Mouse (Mus musculus) midbrain, embryonic 14.5 days (tissue): ENCODE measurements at regions not wholly inside any gene's neighbourhood (a gene's known extent, or its start where the extent isn't known, plus 50 kb on each side); places are given as distances from the start of the nearest gene placed in this dataset.

Source experiments
- ATAC-seq: fragments of 200-750 bp; cut with Nextera tagmentation; 2 replicates; pipeline ENCODE4 v1.8.0; 2017; ENCODE audit warnings: moderate number of reproducible peaks, moderate library complexity; ENCODE audit not compliant: low FRiP score, low TSS enrichment
- DNase-seq: peaks from one replicate; pipeline ENCODE4 v3.0.0-alpha.2; 2015
- H3K27ac ChIP-seq: fragments of 300-500 bp; sonication (generic); replicated peaks from 2 replicates; pipeline ENCODE4 v1.5.1; 2014; ENCODE audit warnings: mild to moderate bottlenecking, low read depth, low read length, moderate library complexity
- H3K27me3 ChIP-seq: fragments of 300-500 bp; sonication (generic); 2 replicates; pipeline ENCODE4 v1.6.1; 2014; ENCODE audit warnings: low read length, control low read depth, mixed read lengths; ENCODE audit not compliant: control insufficient read depth, insufficient read depth
- H3K36me3 ChIP-seq: fragments of 300-500 bp; sonication (generic); 2 replicates; pipeline ENCODE4 v1.6.1; 2014; ENCODE audit warnings: low read length, control low read depth; ENCODE audit not compliant: control insufficient read depth, insufficient read depth
- H3K4me1 ChIP-seq: fragments of 300-500 bp; sonication (generic); 2 replicates; pipeline ENCODE4 v1.6.1; 2014; ENCODE audit warnings: mild to moderate bottlenecking, antibody characterized with exemption, low read length, control low read depth; ENCODE audit not compliant: control insufficient read depth, insufficient read depth
- H3K4me2 ChIP-seq: fragments of 300-500 bp; sonication (generic); 2 replicates; pipeline ENCODE4 v1.6.1; 2014; ENCODE audit warnings: mild to moderate bottlenecking, low read length, moderate library complexity
- H3K4me3 ChIP-seq: fragments of 300-500 bp; sonication (generic); replicated peaks from 2 replicates; pipeline ENCODE4 v1.5.1; 2014; ENCODE audit warnings: low read depth, low read length
- H3K9ac ChIP-seq: fragments of 300-500 bp; sonication (generic); replicated peaks from 2 replicates; pipeline ENCODE4 v1.6.1; 2014; ENCODE audit warnings: mild to moderate bottlenecking, low read length, moderate library complexity
- H3K9me3 ChIP-seq: fragments of 300-500 bp; sonication (generic); 2 replicates; pipeline ENCODE4 v1.6.1; 2016; ENCODE audit warnings: low read length, control low read depth, mixed read lengths; ENCODE audit not compliant: control insufficient read depth
- WGBS: fragments of 180-500 bp; shearing (Covaris S2); extraction: QIAGEN DNeasy Blood & Tissue Kit; methylation state at CpG from one replicate; pipeline ENCODE4 v1.1.7; 2014; 5-methylcytosine and 5-hydroxymethylcytosine counted together

GRCm38 (mm10) chr13:35447661-35448060 lies 212.0 kb upstream of the Cdyl start:
- DNase-seq (no peak), ATAC-seq (no peak)
- H3K9me3 ChIP-seq = no peaks in the 10 kb centered on the region
- H3K4me1 ChIP-seq = no peaks in the 10 kb centered on the region
- H3K27ac ChIP-seq = no peak overlapping the region
- H3K27me3 ChIP-seq = no peaks in the 10 kb centered on the region
- no peak overlapping the region for H3K4me2 ChIP-seq
- H3K36me3 ChIP-seq = no peaks in the 10 kb centered on the region
- WGBS = 82% methylated on average over 3 of the region's 3 CpGs
- H3K9ac ChIP-seq = no peak overlapping the region
- no peak overlapping the region for H3K4me3 ChIP-seq

- Histone ChIP-seq H3K9ac (no peak overlapping the region), H3K9me3 (no peaks in the 10 kb centered on the region), H3K36me3 (no peaks in the 10 kb centered on the region), H3K27ac (no peak overlapping the region), H3K27me3 (no peaks in the 10 kb centered on the region), H3K4me1 (no peaks in the 10 kb centered on the region), H3K4me3 (no peak overlapping the region), H3K4me2 (no peak overlapping the region)
- ATAC-seq (no peak), DNase-seq (no peak)
- WGBS = 89% methylated on average over 1 of the region's 1 CpGs
These were observed 207.2 kb upstream of the Cdyl start for GRCm38 (mm10) chr13:35452420-35452819.

- no peaks in the 10 kb centered on the region for H3K36me3 ChIP-seq
- peak; percentile 19 for DNase-seq
- no peaks in the 10 kb centered on the region for H3K27me3 ChIP-seq
- no peak overlapping the region for H3K4me3 ChIP-seq
- H3K27ac ChIP-seq = no peak overlapping the region
- no peaks in the 10 kb centered on the region for H3K4me1 ChIP-seq
- H3K9me3 ChIP-seq = no peaks in the 10 kb centered on the region
- no peak for ATAC-seq
- WGBS = 64% methylated on average over 2 of the region's 2 CpGs
- H3K4me2 ChIP-seq = no peak overlapping the region
- H3K9ac ChIP-seq = no peak overlapping the region
These were observed 206.3 kb upstream of the Cdyl start for GRCm38 (mm10) chr13:35453222-35453914.

- Histone ChIP-seq H3K9me3 (no peaks in the 10 kb centered on the region), H3K4me1 (no peaks in the 10 kb centered on the region), H3K27me3 (no peaks in the 10 kb centered on the region), H3K9ac (no peak overlapping the region), H3K4me2 (no peak overlapping the region), H3K27ac (no peak overlapping the region), H3K36me3 (no peaks in the 10 kb centered on the region), H3K4me3 (no peak overlapping the region)
- 91% methylated on average over 1 of the region's 1 CpGs for WGBS
- DNase-seq (no peak), ATAC-seq (no peak)
These were observed 199.6 kb upstream of the Cdyl start for GRCm38 (mm10) chr13:35460051-35460450.

- ATAC-seq (no peak), DNase-seq (no peak)
- Histone ChIP-seq H3K27me3 (no peaks in the 10 kb centered on the region), H3K9me3 (no peaks in the 10 kb centered on the region), H3K4me3 (no peak overlapping the region), H3K4me1 (no peaks in the 10 kb centered on the region), H3K36me3 (no peaks in the 10 kb centered on the region), H3K27ac (no peak overlapping the region), H3K4me2 (no peak overlapping the region), H3K9ac (no peak overlapping the region)
- WGBS = 89% methylated on average over 1 of the region's 1 CpGs
These were observed 196.4 kb upstream of the Cdyl start for GRCm38 (mm10) chr13:35463231-35463630.

- H3K9ac ChIP-seq = no peak overlapping the region
- H3K9me3 ChIP-seq = no peaks in the 10 kb centered on the region
- no peak overlapping the region for H3K4me2 ChIP-seq
- no peaks in the 10 kb centered on the region for H3K4me1 ChIP-seq
- H3K4me3 ChIP-seq = no peak overlapping the region
- 91% methylated on average over 2 of the region's 2 CpGs for WGBS
- H3K27ac ChIP-seq = no peak overlapping the region
- H3K36me3 ChIP-seq = no peaks in the 10 kb centered on the region
- H3K27me3 ChIP-seq = no peaks in the 10 kb centered on the region
- ATAC-seq (no peak), DNase-seq (no peak)
These were observed 195.8 kb upstream of the Cdyl start for GRCm38 (mm10) chr13:35463850-35464249.

GRCm38 (mm10) chr13:35469361-35470198 lies 190.1 kb upstream of the Cdyl start:
- no peaks in the 10 kb centered on the region for H3K36me3 ChIP-seq
- H3K9ac ChIP-seq = no peak overlapping the region
- no peaks in the 10 kb centered on the region for H3K27me3 ChIP-seq
- 63% methylated on average over 11 of the region's 11 CpGs for WGBS
- ATAC-seq = peak; percentile 67
- H3K27ac ChIP-seq = no peak overlapping the region
- DNase-seq = peak; percentile 83
- H3K4me3 ChIP-seq = no peak overlapping the region
- no peaks in the 10 kb centered on the region for H3K9me3 ChIP-seq
- H3K4me2 ChIP-seq = no peak overlapping the region
- H3K4me1 ChIP-seq = no peaks in the 10 kb centered on the region

- DNase-seq = no peak
- no peak overlapping the region for H3K4me3 ChIP-seq
- 85% methylated on average over 2 of the region's 2 CpGs for WGBS
- H3K4me1 ChIP-seq = no peaks in the 10 kb centered on the region
- no peaks in the 10 kb centered on the region for H3K36me3 ChIP-seq
- H3K9ac ChIP-seq = no peak overlapping the region
- ATAC-seq = no peak
- no peak overlapping the region for H3K27ac ChIP-seq
- no peaks in the 10 kb centered on the region for H3K9me3 ChIP-seq
- no peaks in the 10 kb centered on the region for H3K27me3 ChIP-seq
- H3K4me2 ChIP-seq = no peak overlapping the region
These were observed 181.4 kb upstream of the Cdyl start for GRCm38 (mm10) chr13:35478226-35478625.

- H3K27ac ChIP-seq = no peak overlapping the region
- DNase-seq = no peak
- no peak overlapping the region for H3K4me2 ChIP-seq
- no peaks in the 10 kb centered on the region for H3K27me3 ChIP-seq
- no peak overlapping the region for H3K4me3 ChIP-seq
- no peak for ATAC-seq
- no peak overlapping the region for H3K9ac ChIP-seq
- no peaks in the 10 kb centered on the region for H3K4me1 ChIP-seq
- no peaks in the 10 kb centered on the region for H3K9me3 ChIP-seq
- 89% methylated on average over 4 of the region's 4 CpGs for WGBS
- H3K36me3 ChIP-seq = no peaks in the 10 kb centered on the region
These were observed 177.3 kb upstream of the Cdyl start for GRCm38 (mm10) chr13:35482340-35482739.
